Mouse (Mus musculus) intestine, embryonic 15.5 days (tissue): Measurements from ENCODE around the gene Ccr4. TPM values are rescaled to one million over a fixed set of nuclear protein-coding genes. Genes with fewer than 3 reads are reported as not detected.

Source experiments
- ATAC-seq: fragments of 200-750 bp; cut with Nextera tagmentation; 2 replicates; pipeline ENCODE4 v1.8.0; 2017; ENCODE audit warnings: moderate TSS enrichment, moderate library complexity
- H3K27ac ChIP-seq: fragments of 300-500 bp; sonication (generic); 2 replicates; pipeline ENCODE4 v1.5.1; 2015; ENCODE audit warnings: mild to moderate bottlenecking, inconsistent platforms
- H3K27me3 ChIP-seq: fragments of 300-500 bp; sonication (generic); replicated peaks from 2 replicates; pipeline ENCODE4 v1.6.1; 2015; ENCODE audit warnings: inconsistent platforms
- H3K36me3 ChIP-seq: fragments of 300-500 bp; sonication (generic); 2 replicates; pipeline ENCODE4 v1.6.1; 2015; ENCODE audit warnings: inconsistent platforms
- H3K4me1 ChIP-seq: fragments of 300-500 bp; sonication (generic); replicated peaks from 2 replicates; pipeline ENCODE4 v1.6.1; 2015; ENCODE audit warnings: inconsistent platforms
- H3K4me2 ChIP-seq: fragments of 300-500 bp; sonication (generic); replicated peaks from 2 replicates; pipeline ENCODE4 v1.6.1; 2015; ENCODE audit warnings: mild to moderate bottlenecking, inconsistent platforms
- H3K4me3 ChIP-seq: fragments of 300-500 bp; sonication (generic); replicated peaks from 2 replicates; pipeline ENCODE4 v1.5.1; 2015; ENCODE audit warnings: inconsistent platforms
- H3K9ac ChIP-seq: fragments of 300-500 bp; sonication (generic); 2 replicates; pipeline ENCODE4 v1.6.1; 2015; ENCODE audit warnings: inconsistent platforms
- H3K9me3 ChIP-seq: fragments of 300-500 bp; sonication (generic); 2 replicates; pipeline ENCODE4 v1.6.1; 2016; ENCODE audit warnings: inconsistent platforms
- WGBS: fragments of 180-500 bp; shearing (Covaris S2); methylation state at CpG from one replicate; pipeline ENCODE4 v1.1.7; 2015; 5-methylcytosine and 5-hydroxymethylcytosine counted together
- polyA plus RNA-seq: library from polyadenylated mRNA; unstranded; fragments of >200 nt; fragmentation: Nextera tagmentation; extraction: Ambion mirVana; gene quantifications from 2 replicates; pipeline ENCODE4 v1.2.1, GENCODE M21; 2015

The Ccr4 gene
- polyA plus RNA-seq, 1 experiment from 2014 or later = 0.63 TPM

DNA sequence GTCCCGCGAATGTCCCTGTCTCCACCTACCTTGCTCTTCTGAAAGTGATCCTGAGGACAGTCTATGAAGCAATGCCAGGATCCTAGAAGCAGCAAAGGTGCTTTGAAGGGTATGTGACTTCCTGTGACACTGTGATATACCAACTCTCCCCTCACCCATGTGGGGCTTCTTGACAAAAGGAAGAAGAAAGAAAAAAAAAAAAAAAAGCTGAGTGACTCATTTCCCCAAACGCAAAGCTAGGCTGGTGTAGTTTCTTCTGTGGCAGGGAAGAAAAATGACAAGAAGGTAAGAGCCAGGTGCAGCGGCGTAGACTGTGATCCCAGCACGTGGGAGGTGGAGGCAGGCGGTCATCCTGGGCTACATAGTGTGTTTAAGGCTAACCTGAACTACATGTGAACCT, 8.2 kb downstream of the Ccr4 start:
- Histone ChIP-seq H3K4me2 (no peak overlapping the region), H3K4me1 (no peaks in the 10 kb centered on the region), H3K9ac (no peak overlapping the region), H3K27me3 (no peaks in the 10 kb centered on the region), H3K27ac (no peak overlapping the region), H3K36me3 (no peaks in the 10 kb centered on the region), H3K9me3 (no peaks in the 10 kb centered on the region), H3K4me3 (no peak overlapping the region)
- WGBS = 75% methylated on average over 7 of the region's 7 CpGs
- no peak for ATAC-seq

DNA sequence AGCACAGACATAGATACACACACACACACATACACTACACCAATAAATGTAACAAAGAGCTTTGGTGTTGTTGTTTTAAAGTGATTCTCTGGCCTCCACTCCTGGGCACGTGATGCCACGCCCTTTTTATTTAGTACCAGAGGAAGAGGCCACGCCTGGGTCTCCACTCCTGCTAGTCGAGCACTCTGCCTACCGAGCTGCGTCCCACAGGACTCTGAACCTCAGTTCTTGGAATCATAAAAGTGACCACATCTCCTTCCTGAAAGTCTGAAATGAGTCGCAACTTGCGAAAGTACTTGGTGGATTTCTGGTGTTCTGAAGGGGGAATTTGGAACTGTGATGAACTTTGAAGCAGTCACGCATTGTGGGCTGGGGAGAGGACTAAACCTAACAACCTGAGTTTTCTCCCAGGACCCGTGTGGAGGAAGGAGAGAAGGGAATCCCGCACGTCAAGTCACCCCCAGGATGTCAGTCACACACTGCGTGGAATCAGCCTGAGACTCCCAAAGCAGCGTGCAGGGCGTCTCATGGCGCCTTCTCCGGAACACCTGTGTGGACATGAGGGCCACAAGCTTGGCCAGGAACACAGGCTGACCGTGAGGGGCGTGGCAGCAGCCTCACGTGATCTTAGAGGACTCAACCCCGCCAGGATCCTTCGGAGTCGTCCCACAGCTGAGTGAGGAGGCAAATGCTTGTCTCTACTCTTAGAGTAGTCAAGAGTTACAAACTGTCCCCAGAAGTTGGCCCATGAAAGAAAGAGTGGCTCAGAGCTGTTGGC, 17.0 kb downstream of the Ccr4 start:
- Histone ChIP-seq H3K4me3 (no peak overlapping the region), H3K27me3 (no peaks in the 10 kb centered on the region), H3K27ac (peak overlapping the region; percentile 86), H3K9ac (no peak overlapping the region), H3K9me3 (no peaks in the 10 kb centered on the region), H3K36me3 (no peaks in the 10 kb centered on the region), H3K4me2 (peak overlapping the region; percentile 33; the same call in 1 of the 2 replicates), H3K4me1 (no peaks in the 10 kb centered on the region)
- ATAC-seq = peak; percentile 94
- WGBS = 67% methylated on average over 23 of the region's 23 CpGs

DNA sequence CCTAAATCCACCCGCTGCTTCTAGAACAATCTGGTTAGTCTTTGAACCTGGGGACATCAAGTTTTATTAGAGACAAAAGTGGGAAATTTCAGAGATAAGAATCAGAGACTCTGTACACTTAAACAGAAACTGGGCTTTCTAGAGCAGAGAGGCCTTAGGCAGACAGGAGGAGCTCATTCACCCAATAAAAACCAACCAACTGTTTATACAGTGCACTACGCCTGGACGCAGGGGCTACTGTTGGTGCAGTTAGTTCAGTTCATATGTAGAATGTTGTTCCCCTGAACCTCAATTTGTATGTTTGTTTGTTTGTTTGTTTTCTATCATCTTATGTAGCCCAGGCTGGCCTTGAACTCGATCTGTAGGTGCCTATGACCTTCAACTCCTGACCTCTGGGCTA, 17.9 kb downstream of the Ccr4 start:
- peak overlapping the region; percentile 66; the same call in 1 of the 2 replicates for H3K27ac ChIP-seq
- no peak overlapping the region for H3K4me2 ChIP-seq
- no peak overlapping the region for H3K4me3 ChIP-seq
- 45% methylated on average over 4 of the region's 4 CpGs for WGBS
- no peaks in the 10 kb centered on the region for H3K9me3 ChIP-seq
- H3K9ac ChIP-seq = no peak overlapping the region
- peak; percentile 68 for ATAC-seq
- no peaks in the 10 kb centered on the region for H3K36me3 ChIP-seq
- H3K4me1 ChIP-seq = no peaks in the 10 kb centered on the region
- no peaks in the 10 kb centered on the region for H3K27me3 ChIP-seq

GRCm38 (mm10) chr9:114484771-114485170, 19.9 kb downstream of the Ccr4 start:
- Histone ChIP-seq H3K4me2 (no peak overlapping the region), H3K4me1 (no peaks in the 10 kb centered on the region), H3K27me3 (no peaks in the 10 kb centered on the region), H3K27ac (no peak overlapping the region), H3K4me3 (no peak overlapping the region), H3K36me3 (no peaks in the 10 kb centered on the region), H3K9ac (no peak overlapping the region), H3K9me3 (no peaks in the 10 kb centered on the region)
- ATAC-seq = no peak
- WGBS = 75% methylated on average over 5 of the region's 5 CpGs

GRCm38 (mm10) chr9:114480940-114481339, 23.8 kb downstream of the Ccr4 start:
- Histone ChIP-seq H3K9ac (no peak overlapping the region), H3K27me3 (no peaks in the 10 kb centered on the region), H3K27ac (no peak overlapping the region), H3K4me2 (no peak overlapping the region), H3K9me3 (no peaks in the 10 kb centered on the region), H3K4me3 (no peak overlapping the region), H3K36me3 (no peaks in the 10 kb centered on the region), H3K4me1 (no peaks in the 10 kb centered on the region)
- ATAC-seq = no peak
- 71% methylated on average over 3 of the region's 3 CpGs for WGBS

GRCm38 (mm10) chr9:114477019-114477418, 27.7 kb downstream of the Ccr4 start:
- 92% methylated on average over 9 of the region's 9 CpGs for WGBS
- ATAC-seq = no peak
- H3K9ac ChIP-seq = no peak overlapping the region
- no peaks in the 10 kb centered on the region for H3K36me3 ChIP-seq
- H3K4me2 ChIP-seq = no peak overlapping the region
- no peaks in the 10 kb centered on the region for H3K9me3 ChIP-seq
- H3K4me1 ChIP-seq = no peaks in the 10 kb centered on the region
- H3K4me3 ChIP-seq = no peak overlapping the region
- no peak overlapping the region for H3K27ac ChIP-seq
- no peaks in the 10 kb centered on the region for H3K27me3 ChIP-seq

DNA sequence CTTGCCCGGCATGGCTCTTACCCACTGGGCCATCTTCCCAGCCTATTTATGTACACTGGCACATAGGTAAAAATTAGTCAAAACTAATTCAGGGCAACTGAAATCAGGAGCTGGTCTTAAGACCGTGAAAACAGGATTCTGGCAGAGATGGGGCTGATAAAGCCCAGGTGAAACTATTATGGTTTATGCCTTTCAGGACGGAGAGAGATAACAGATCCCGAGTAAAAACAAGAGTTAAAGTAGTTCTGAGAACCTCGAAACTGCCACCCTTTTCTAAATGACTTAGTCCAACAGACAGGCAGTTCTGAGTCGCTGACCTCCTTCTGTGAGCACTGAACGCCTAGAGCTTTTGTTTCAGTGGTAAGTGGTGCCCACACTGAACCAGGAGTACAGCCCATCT, 32.8 kb downstream of the Ccr4 start:
- no peak overlapping the region for H3K4me3 ChIP-seq
- 73% methylated on average over 7 of the region's 7 CpGs for WGBS

DNA sequence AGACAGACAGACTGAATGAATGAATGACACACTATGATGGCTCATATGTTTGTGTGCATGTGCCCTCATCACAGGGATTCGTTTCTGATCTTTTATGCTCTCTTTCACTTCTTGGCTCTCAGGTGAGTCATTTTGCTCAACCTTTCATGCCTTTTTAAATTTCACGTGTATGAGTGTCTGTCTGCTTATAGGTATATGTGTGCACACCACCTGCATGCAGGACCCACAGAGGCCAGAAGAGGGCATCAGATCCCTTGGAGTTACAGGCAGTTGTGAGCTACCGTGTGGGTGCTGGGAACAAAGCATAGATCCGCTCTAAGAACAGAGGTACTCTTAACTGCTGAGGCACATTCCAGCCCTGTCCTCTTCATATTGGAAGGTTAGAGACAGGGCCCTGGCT, 36.0 kb downstream of the Ccr4 start:
- Histone ChIP-seq H3K9me3 (no peaks in the 10 kb centered on the region), H3K4me2 (no peak overlapping the region), H3K27me3 (no peaks in the 10 kb centered on the region), H3K27ac (no peak overlapping the region), H3K36me3 (peaks cover 5% of the 10 kb centered on the region; the same call in 1 of the 2 replicates), H3K4me1 (no peaks in the 10 kb centered on the region), H3K9ac (no peak overlapping the region), H3K4me3 (no peak overlapping the region)
- no peak for ATAC-seq
- 97% methylated on average over 4 of the region's 4 CpGs for WGBS

More for the DNA sequence above, 32.8 kb downstream of the Ccr4 start:
- H3K9ac ChIP-seq = no peak overlapping the region
- H3K4me1 ChIP-seq = no peaks in the 10 kb centered on the region
- H3K9me3 ChIP-seq = no peaks in the 10 kb centered on the region
- no peaks in the 10 kb centered on the region for H3K36me3 ChIP-seq
- no peak overlapping the region for H3K4me2 ChIP-seq
- no peaks in the 10 kb centered on the region for H3K27me3 ChIP-seq
- no peak for ATAC-seq
- H3K27ac ChIP-seq = no peak overlapping the region

- H3K4me1 ChIP-seq = no peaks in the 10 kb centered on the region
- H3K9ac ChIP-seq = no peak overlapping the region
- H3K9me3 ChIP-seq = no peaks in the 10 kb centered on the region
- H3K27me3 ChIP-seq = no peaks in the 10 kb centered on the region
- no peak overlapping the region for H3K27ac ChIP-seq
- 79% methylated on average over 5 of the region's 5 CpGs for WGBS
- ATAC-seq = no peak
- no peak overlapping the region for H3K4me2 ChIP-seq
- no peak overlapping the region for H3K4me3 ChIP-seq
- peaks cover 5% of the 10 kb centered on the region; the same call in 1 of the 2 replicates for H3K36me3 ChIP-seq
Measured at GRCm38 (mm10) chr9:114468217-114468616, 36.5 kb downstream of the Ccr4 start.

GRCm38 (mm10) chr9:114466871-114467270, 37.8 kb downstream of the Ccr4 start:
- Histone ChIP-seq H3K36me3 (peaks cover 13% of the 10 kb centered on the region; the same call in 1 of the 2 replicates), H3K9me3 (no peaks in the 10 kb centered on the region), H3K4me1 (no peaks in the 10 kb centered on the region), H3K9ac (no peak overlapping the region), H3K27me3 (no peaks in the 10 kb centered on the region), H3K4me3 (no peak overlapping the region), H3K4me2 (no peak overlapping the region), H3K27ac (no peak overlapping the region)
- ATAC-seq = peak; percentile 52; the same call in 1 of the 2 replicates
- WGBS = 74% methylated on average over 7 of the region's 7 CpGs

GRCm38 (mm10) chr9:114465442-114465841, 39.3 kb downstream of the Ccr4 start:
- ATAC-seq = no peak
- H3K4me1 ChIP-seq = no peaks in the 10 kb centered on the region
- peaks cover 13% of the 10 kb centered on the region; the same call in 1 of the 2 replicates for H3K36me3 ChIP-seq
- H3K27me3 ChIP-seq = no peaks in the 10 kb centered on the region
- no peak overlapping the region for H3K4me2 ChIP-seq
- no peak overlapping the region for H3K27ac ChIP-seq
- WGBS = 79% methylated on average over 6 of the region's 6 CpGs
- no peak overlapping the region for H3K9ac ChIP-seq
- no peaks in the 10 kb centered on the region for H3K9me3 ChIP-seq
- no peak overlapping the region for H3K4me3 ChIP-seq

DNA sequence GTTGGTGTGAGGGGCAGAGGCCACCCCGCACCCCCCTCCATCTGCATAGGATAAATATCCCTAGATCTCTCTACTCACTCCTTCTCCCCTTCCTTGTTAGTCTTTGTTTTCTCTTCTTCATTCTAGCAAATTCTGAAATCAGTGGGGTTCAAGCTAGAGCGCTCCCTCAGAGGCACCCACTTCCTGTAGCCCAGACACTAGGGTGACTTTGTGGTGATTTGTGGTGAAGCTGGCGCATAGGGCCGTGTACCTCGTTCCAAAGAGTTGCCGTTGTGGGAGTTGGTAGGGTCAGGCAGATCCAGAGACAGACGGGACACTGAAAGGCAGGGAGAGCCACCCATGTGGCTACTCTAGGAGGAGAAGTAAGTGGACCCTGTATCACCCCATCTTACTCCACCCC, 42.1 kb downstream of the Ccr4 start:
- 90% methylated on average over 7 of the region's 7 CpGs for WGBS
- Histone ChIP-seq H3K36me3 (peaks cover 13% of the 10 kb centered on the region; the same call in 1 of the 2 replicates), H3K27me3 (no peaks in the 10 kb centered on the region), H3K4me1 (no peaks in the 10 kb centered on the region), H3K4me3 (no peak overlapping the region), H3K9me3 (no peaks in the 10 kb centered on the region), H3K9ac (no peak overlapping the region), H3K27ac (no peak overlapping the region), H3K4me2 (no peak overlapping the region)
- ATAC-seq = no peak

GRCm38 (mm10) chr9:114458436-114458835, 46.3 kb downstream of the Ccr4 start:
- Histone ChIP-seq H3K4me2 (no peak overlapping the region), H3K36me3 (peaks cover 8% of the 10 kb centered on the region; the same call in 1 of the 2 replicates), H3K9ac (no peak overlapping the region), H3K9me3 (no peaks in the 10 kb centered on the region), H3K27me3 (no peaks in the 10 kb centered on the region), H3K27ac (no peak overlapping the region), H3K4me3 (no peak overlapping the region), H3K4me1 (no peaks in the 10 kb centered on the region)
- 70% methylated on average over 3 of the region's 3 CpGs for WGBS
- ATAC-seq = no peak
